Mouse (Mus musculus) cerebellum, postnatal 14 days (tissue): ENCODE measurements around the gene Pik3ca.
A peak's percentile ranks its signal among the peaks of the same experiment; 100 is the strongest.

Source experiments
- DNase-seq, 2 experiments: peaks; one replicate each; pipeline ENCODE4 v3.0.0; 2021; ENCODE audit warnings: mixed read lengths in 2 of 2

The Pik3ca gene

GRCm38 (mm10) chr3:32397461-32398174 lies at the start of gene Pik3ca:
Pik3ca (plus strand) TSS chr3:32397671.
- DNase-seq: peak; percentile 70

- DNase-seq: peak; percentile 45 to 63
Observed at GRCm38 (mm10) chr3:32347881-32348280, 49.6 kb upstream of the Pik3ca start.

- peak in 1 of 2 experiments; percentile 18 for DNase-seq
Observed at GRCm38 (mm10) chr3:32361221-32361620, 36.2 kb upstream of the Pik3ca start.

DNA sequence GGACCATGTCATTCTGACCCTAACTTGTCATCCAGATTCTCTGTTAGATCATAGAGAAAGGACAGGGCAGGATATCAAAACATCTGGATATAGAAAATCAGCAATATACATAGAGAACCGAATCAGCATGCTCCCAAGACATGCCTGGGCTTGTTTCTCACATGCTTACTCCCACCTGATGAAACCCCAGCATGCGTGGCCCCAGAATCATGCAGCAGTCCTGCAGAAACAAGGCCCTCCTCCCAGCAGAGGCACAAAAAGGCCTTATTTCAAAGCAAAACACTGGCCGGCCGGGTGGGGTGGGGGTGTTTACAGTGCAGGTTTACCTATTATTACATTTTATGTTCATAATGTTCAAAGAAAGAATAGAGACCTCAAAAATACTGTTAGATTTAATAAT lies 33.3 kb upstream of the Pik3ca start:
- peak; percentile 13 to 18 for DNase-seq

GRCm38 (mm10) chr3:32364841-32365545 lies 32.5 kb upstream of the Pik3ca start:
- no peak for DNase-seq

DNA sequence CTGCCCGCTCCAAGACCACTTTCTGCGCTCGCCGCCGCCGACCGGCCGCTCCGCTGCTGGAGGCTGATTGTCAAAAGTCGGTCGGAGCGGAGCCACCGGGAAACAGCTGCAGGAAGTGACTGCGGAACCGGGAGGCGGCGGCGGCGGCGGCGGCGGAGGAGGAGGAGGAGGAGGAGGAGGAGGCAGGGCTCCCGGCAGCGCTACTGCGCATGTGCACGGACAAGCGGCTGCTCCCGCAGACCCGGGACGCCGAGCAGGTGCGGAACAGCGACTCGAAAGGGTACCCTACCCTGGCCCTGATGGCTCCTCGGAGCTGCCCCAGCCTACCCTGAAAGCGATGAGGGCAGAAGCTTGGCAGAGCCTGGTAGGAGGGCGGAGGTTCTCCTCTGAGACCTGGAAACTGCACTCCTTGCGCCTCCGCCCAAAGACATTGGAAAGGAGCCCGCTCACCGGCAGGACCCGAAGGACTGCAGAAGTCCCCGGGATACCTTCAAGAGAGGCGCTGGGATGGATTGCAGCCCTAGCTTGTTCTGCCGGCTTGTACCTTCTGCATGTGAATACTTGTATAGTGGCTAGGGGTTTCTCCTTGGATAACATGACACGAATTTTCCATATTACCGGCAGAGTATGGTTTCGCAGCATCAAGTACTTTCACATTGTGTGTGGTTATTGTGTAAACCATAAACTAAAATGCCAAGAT lies 31.8 kb upstream of the Pik3ca start, which contains the start of gene Zmat3:
Gene Zmat3, minus strand, starts transcription at position 469 of the 700 bp plus-strand sequence.
- peak; percentile 87 to 91 for DNase-seq

DNA sequence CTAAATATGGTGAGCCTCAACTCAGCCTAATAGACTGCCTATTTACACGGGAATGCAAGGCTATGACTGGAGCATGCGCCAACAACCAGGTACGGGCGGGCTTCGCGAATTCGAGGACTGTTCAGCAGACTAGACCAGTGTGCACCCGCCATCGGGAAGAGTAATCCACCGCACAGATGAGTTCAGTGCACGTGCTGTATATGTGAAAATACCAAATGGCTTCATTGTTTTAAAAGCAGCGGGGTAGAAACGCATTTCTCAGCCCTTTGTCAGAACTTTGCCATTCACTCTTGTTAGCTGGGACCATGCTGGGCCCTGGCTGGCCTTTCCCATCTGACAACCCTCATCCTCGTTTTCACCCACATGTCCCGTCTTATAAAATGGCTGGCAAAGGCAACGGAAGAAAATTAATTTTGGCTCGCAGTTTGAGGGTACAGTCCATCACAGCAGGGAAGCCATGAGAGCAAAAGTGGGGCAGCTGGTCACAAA lies 31.2 kb upstream of the Pik3ca start:
- peak; percentile 52 to 53 for DNase-seq

DNA sequence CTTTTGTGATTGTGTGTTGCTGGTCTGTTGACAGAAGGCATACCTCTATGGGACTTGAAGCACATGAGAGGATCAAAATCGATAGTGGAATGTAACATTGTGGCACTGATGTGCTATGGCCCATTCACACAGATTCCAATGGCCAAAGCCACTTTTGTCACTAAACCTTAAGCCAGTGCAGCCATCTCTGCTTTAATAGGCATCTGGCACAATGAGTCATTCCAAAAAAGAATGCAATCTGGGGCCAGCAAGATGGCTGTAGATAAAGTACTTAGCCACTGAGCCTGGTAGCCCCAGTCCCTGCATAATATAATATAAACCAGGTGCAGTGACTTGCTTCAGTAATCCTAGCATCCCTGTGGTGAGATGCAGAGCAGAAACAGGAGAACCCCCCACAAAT lies 30.0 kb upstream of the Pik3ca start:
- DNase-seq: no peak

DNA sequence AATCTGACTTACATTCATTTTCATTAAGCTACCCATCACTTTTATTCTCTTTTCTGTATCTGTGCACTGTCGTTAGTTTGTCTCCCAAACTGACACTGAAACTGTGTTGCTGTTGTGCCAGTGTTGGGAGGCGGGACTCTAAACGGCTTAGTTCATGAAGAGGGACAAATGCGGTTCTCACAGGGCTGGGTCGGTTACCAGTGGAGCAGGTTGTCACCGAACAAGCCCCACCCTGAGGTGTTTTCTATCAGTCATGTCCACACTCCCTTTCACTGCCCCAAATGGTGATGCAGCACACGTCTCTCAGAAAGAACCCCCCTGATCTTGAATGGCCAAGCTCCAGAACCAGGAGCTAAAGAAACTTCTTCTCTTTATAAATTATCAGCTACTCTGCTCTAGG lies 25.5 kb upstream of the Pik3ca start:
- no peak for DNase-seq

- no peak for DNase-seq
Observed at GRCm38 (mm10) chr3:32372470-32372869, 25.0 kb upstream of the Pik3ca start.

DNA sequence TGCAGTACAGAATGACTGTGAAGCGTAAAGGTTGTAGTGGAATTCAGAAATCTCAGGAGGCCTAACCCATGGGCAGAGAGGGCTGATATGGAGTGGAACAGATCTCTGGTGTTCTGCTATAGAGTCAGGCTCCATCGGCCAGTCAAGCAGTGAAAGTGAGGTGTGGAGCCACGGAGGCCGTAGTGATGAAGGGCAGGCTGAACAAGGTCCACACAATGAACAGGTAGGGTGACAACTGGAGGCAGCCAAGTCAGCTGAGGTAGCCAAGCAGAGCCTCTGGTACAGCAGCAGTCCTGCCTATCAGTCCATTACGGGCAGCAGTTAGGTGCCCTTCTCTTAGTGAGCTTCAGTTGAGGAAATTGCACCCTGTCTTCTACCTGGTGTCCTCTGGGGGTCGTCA lies 24.2 kb upstream of the Pik3ca start:
- DNase-seq: no peak

DNA sequence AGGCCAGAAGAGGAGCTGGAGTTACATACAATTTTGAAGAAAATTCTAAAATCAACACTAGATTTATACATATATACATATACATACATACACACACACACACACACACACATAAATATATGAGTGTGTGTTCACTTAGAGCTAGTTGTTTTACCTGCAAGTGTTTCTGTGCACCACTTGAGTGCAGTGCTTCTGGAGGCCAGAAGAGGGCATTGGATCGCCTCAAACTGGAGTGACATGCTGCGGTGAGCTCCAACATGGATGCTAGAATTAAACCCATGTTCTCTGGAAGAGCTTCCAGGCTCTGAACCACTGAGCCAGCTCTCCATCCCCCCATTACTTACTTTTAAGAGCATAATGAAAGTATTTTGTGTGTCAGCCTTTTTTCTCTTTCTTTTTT lies 17.6 kb upstream of the Pik3ca start:
- DNase-seq: peak in 1 of 2 experiments; percentile 19

DNA sequence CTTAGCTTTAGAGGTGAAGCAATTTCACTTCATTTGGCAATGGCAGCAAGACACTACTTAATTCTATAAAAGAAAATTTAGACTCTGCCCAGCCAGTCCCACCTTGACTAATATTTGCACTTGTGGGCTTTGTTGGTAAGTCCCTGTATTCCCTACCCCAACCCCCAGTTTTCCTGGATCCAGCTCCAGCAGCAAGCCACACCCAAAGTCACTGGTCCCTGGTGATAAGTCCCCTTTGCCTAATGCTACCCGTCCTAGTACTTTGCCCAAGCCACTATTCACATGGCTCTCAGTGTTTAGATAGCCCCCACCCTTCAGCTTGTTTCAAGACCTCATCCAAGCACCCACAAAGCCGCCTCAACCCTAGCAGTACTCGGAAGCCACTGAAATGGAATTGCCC lies 15.9 kb upstream of the Pik3ca start:
- no peak for DNase-seq

- DNase-seq: no peak
Observed at GRCm38 (mm10) chr3:32392841-32393240, 4.6 kb upstream of the Pik3ca start.

- DNase-seq: no peak
Observed at GRCm38 (mm10) chr3:32393986-32394385, 3.5 kb upstream of the Pik3ca start.

DNA sequence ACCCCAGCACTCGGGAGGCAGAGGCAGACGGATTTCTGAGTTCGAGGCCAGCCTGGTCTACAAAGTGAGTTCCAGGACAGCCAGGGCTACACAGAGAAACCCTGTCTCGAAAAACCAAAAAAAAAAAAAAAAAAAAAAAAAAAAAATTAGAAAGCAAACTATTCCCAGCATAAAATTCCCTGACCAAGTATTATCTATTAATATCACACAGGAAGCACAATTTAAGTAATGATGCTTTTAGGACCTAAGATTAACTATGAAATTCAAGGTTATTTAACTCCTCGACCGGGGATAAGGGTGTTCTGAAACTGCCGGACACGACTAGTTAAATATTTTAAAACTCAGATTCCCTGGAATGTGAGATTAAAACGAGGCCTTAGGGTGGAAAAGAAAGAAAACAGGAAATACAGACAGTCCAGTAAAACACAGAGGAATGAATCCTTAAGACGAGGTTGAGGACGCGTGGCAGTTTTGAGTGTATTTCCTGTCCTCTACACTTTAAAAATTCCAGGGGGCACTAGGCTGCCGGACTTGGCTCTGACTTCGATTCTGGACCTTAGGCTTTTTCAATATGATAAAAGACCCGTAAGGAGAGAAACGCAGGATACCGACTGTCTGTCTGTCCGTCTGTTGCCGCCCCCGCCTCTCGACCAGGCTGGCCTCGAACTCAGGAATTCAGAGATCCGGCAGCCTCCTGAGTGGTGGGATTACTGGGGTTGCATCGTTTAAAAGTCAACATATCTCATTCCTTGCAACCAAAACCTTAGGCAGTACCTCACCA lies 1.5 kb upstream of the Pik3ca start:
- peak; percentile 63 for DNase-seq

GRCm38 (mm10) chr3:32396794-32397460 lies 544 bp upstream of the Pik3ca start:
- peak; percentile 97 for DNase-seq

- DNase-seq: no peak
Observed at GRCm38 (mm10) chr3:32398175-32398538, 686 bp downstream of the Pik3ca start.

GRCm38 (mm10) chr3:32398623-32399022 lies 1.2 kb downstream of the Pik3ca start:
- DNase-seq: no peak

DNA sequence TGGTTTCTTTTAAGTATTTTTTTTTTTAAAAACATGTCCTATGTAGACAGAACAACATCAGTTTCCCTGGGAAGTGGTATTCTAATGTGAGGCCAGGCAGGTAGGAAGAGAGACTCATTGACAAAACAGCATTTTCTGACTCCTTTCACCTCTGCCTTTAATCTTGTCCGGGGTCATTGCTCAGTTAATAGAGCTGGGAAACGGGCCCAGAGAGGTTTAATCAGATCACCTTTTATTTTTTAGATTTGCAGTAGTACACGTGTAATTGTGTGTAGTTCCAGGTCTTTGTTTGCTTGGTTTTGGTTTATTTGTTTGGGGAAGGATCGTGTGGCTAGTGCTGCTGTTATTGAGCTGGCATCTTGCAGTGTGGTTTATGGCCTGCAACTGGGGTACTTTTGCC lies 1.9 kb downstream of the Pik3ca start:
- no peak for DNase-seq

- peak in 1 of 2 experiments; percentile 11 for DNase-seq
Observed at GRCm38 (mm10) chr3:32399931-32400330, 2.5 kb downstream of the Pik3ca start.

DNA sequence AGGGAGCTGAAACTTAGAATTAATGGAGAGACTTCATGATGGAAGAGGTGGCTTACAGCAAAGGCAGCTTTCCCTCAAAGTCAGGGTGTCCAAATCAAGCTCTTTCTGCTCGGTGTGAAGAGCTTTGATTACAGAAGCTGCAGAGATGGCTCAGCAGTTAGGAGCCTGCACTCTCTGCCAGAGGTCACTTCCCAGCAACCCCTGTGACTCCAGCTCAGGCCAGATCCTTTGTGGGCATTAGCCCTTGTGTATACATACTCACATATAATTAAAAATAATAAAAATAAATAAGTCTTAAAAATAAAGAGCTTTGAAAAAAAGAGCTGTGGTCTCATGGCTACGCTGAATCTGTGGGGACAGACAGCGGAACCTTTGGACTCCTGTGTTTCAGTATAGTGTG lies 4.1 kb downstream of the Pik3ca start:
- no peak for DNase-seq
